Mouse (Mus musculus): ENCODE measurements around the gene Mab21l2. TPM values are rescaled to one million over a fixed set of nuclear protein-coding genes. Genes with fewer than 3 reads are reported as not detected.

Mab21l2 gene
- total and polyA plus RNA-seq, 3 experiments = 0.05 to 1.3 (median 0.33) TPM

DNA sequence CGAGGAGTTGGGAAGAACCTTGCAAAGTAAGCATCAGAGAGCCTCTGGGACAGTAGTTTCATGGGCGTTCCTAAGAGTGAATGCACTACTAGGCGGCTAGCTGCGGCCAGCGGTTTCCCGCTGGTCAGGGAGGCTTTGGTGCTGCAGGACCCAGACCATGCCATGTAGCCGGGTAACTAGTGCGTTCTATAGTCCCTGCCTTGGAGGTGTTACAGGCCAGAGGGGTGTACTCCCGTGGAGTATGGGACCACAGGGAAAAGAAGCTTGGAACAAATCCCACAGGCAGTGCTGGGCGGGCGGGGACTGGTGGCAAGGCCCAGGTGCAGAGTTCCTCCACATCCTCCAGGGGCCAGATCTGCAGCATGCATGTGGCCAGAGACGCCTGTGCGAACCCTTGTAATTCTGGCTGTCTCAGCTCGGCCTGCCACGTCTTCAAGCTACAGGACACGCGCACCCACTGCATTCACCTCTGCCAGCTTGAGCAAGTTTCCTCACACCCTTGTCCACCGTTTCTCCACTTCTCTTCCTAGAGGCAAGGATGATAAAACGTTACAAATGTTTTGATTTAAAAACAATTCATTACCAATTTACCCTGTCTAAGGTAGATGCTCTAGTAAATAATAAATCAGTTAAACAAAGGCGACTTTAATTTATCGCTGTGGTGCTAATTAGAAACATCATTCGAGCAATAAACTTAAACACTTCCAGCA lies 2.0 kb upstream of the Mab21l2 start:
- peaks cover 6% of the 10 kb centered on the region for H3K9me3 ChIP-seq (replicated peaks)
- no peak for ATAC-seq (ENCODE audit: extremely low read depth, insufficient number of reproducible peaks, low FRiP score, poor library complexity, severe bottlenecking)
- peaks cover 18% of the 10 kb centered on the region for H3K36me3 ChIP-seq (replicated peaks)
- TF ChIP-seq POLR2AphosphoS5 (IDR thresholded peaks at IDR 0.05; ENCODE audit: insufficient replicate concordance, low read depth, low read length) (no peak), GATA2 (IDR thresholded peaks at IDR 0.05; ENCODE audit: borderline replicate concordance, low read depth, low read length) (no peak), CTCF (IDR thresholded peaks at IDR 0.05; ENCODE audit: low read depth, low read length) (no peak)
- DNase-seq (ENCODE audit: low spot score) = no peak
- no peak overlapping the region for H3K4me3 ChIP-seq (ENCODE audit: low read depth, low read length)
- H3K27me3 ChIP-seq (ENCODE audit: insufficient read depth, low read length) = no peaks in the 10 kb centered on the region
- peaks cover 25% of the 10 kb centered on the region for H3K4me1 ChIP-seq (ENCODE audit: insufficient read depth, low read depth, low read length)

DNA sequence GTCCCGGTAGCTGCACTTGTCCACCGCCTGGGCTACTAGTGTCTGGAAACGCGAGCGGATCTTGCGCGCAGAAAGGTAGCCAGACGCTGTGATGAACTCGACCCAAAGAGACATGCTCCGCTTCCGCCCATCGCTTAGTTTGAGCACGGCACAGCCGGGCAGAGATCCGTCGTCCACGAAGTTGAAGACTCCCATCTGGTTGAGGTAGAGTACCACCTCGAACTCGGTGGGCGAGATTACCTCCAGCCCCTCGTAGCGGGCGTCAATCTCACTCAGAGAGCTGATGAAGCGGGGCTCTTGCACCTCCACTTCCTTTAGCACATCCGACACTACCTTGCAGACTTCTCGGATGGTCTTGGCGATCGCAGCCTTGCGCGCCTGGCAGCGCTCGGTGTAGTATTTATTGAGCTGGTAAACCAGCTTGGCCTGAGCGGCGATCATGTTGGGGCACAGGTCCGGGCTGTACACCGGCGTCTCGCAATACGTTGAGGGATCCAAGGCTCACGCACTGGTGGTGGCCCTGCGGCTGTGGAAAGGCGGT lies 1.1 kb downstream of the Mab21l2 start:
- ATAC-seq (ENCODE audit: extremely low read depth, insufficient number of reproducible peaks, low FRiP score, poor library complexity, severe bottlenecking) = peak; percentile 22
- Histone ChIP-seq H3K4me1 (ENCODE audit: insufficient read depth, low read depth, low read length) (peaks cover 27% of the 10 kb centered on the region), H3K4me3 (ENCODE audit: low read depth, low read length) (peak overlapping the region; percentile 74), H3K9me3 (replicated peaks) (peaks cover 6% of the 10 kb centered on the region), H3K27me3 (ENCODE audit: insufficient read depth, low read length) (no peaks in the 10 kb centered on the region), H3K36me3 (replicated peaks) (peaks cover 18% of the 10 kb centered on the region)
- TF ChIP-seq GATA1 (IDR thresholded peaks at IDR 0.05; ENCODE audit: borderline replicate concordance, low read length) (no peak), TAL1 (conservative IDR thresholded peaks at IDR 0.05; ENCODE audit: low read depth, low read length) (no peak), POLR2AphosphoS5 (IDR thresholded peaks at IDR 0.05; ENCODE audit: insufficient replicate concordance, low read depth, low read length) (no peak), GATA2 (IDR thresholded peaks at IDR 0.05; ENCODE audit: borderline replicate concordance, low read depth, low read length) (no peak), CTCF (IDR thresholded peaks at IDR 0.05; ENCODE audit: low read depth, low read length) (no peak)
- DNase-seq (ENCODE audit: low spot score) = no peak

DNA sequence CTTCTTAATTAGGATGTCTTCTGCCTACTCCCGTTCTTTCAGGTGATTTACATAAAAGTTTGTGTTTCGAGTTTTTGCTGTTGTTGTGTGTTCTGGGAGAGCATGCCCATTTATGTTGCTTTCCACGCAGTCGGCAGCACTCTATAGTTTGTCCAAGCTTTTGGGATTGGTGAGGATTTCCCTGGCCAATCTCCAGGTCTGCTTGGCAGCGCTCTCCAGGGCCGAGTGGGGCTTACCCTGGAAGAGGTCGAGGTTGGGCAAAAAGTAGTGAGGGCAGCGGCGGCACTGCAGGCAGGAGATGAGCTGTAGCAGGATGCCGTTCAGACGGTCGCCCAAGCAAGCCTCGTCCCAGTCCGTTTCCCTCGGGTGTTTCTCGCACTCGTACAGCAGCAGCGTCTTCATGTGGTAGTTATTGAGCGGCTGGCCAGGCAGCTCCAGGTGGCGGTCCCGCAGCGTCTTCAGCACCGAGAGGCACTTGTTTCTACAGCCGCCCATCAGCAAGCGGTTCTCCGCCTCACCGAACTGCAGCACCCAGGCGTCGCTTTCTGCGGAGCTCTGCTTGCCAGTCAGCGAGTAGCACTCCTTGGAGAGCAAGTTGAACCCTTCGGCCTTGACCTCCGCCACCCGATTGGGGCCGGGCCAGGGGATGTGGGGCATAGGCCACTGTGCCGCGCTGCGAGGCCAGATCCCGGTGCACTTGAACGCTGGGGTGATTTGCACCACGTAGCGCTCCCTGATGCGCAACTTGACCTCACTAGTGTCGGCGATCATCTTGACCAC lies 1.8 kb downstream of the Mab21l2 start:
- Histone ChIP-seq H3K4me1 (ENCODE audit: insufficient read depth, low read depth, low read length) (peaks cover 27% of the 10 kb centered on the region), H3K27me3 (ENCODE audit: insufficient read depth, low read length) (no peaks in the 10 kb centered on the region), H3K4me3 (ENCODE audit: low read depth, low read length) (peak overlapping the region; percentile 74), H3K36me3 (replicated peaks) (peaks cover 18% of the 10 kb centered on the region), H3K9me3 (replicated peaks) (peaks cover 6% of the 10 kb centered on the region)
- ATAC-seq (ENCODE audit: extremely low read depth, insufficient number of reproducible peaks, low FRiP score, poor library complexity, severe bottlenecking) = peak; percentile 15; the same call in 1 of the 2 replicates
- peak; percentile 15 for DNase-seq (ENCODE audit: low spot score)
- TF ChIP-seq GATA1 (IDR thresholded peaks at IDR 0.05; ENCODE audit: borderline replicate concordance, low read length) (no peak), GATA2 (IDR thresholded peaks at IDR 0.05; ENCODE audit: borderline replicate concordance, low read depth, low read length) (no peak), POLR2AphosphoS5 (IDR thresholded peaks at IDR 0.05; ENCODE audit: insufficient replicate concordance, low read depth, low read length) (no peak), TAL1 (conservative IDR thresholded peaks at IDR 0.05; ENCODE audit: low read depth, low read length) (no peak), CTCF (IDR thresholded peaks at IDR 0.05; ENCODE audit: low read depth, low read length) (no peak)

DNA sequence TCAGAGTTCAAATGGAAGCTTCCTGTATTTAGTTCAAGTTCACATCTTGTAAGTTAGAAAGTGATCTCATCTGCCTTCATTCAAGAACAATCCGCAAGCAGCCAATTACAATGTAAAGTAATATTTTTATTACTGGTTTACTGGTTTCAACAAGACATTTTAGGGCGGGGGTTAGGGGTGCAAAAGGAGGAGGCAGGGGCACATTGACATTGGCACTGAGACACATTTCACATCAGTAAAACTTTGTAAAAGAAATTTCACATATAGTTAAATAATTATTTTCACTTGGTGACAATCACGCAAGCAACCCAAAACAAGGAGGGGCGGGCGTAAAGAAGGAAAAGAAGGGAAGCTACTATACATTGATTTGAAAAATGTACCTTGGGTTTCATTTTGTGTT lies 2.5 kb downstream of the Mab21l2 start:
- TF ChIP-seq TAL1 (conservative IDR thresholded peaks at IDR 0.05; ENCODE audit: low read depth, low read length) (no peak), GATA2 (IDR thresholded peaks at IDR 0.05; ENCODE audit: borderline replicate concordance, low read depth, low read length) (no peak), POLR2AphosphoS5 (IDR thresholded peaks at IDR 0.05; ENCODE audit: insufficient replicate concordance, low read depth, low read length) (no peak), CTCF (IDR thresholded peaks at IDR 0.05; ENCODE audit: low read depth, low read length) (no peak), GATA1 (IDR thresholded peaks at IDR 0.05; ENCODE audit: borderline replicate concordance, low read length) (no peak)
- no peak for ATAC-seq (ENCODE audit: extremely low read depth, insufficient number of reproducible peaks, low FRiP score, poor library complexity, severe bottlenecking)
- peaks cover 27% of the 10 kb centered on the region for H3K4me1 ChIP-seq (ENCODE audit: insufficient read depth, low read depth, low read length)
- no peaks in the 10 kb centered on the region for H3K27me3 ChIP-seq (ENCODE audit: insufficient read depth, low read length)
- DNase-seq (ENCODE audit: low spot score) = no peak
- peaks cover 6% of the 10 kb centered on the region for H3K9me3 ChIP-seq (replicated peaks)
- H3K4me3 ChIP-seq (ENCODE audit: low read depth, low read length) = peak overlapping the region; percentile 74; the same call in 1 of the 2 replicates
- peaks cover 18% of the 10 kb centered on the region for H3K36me3 ChIP-seq (replicated peaks)

DNA sequence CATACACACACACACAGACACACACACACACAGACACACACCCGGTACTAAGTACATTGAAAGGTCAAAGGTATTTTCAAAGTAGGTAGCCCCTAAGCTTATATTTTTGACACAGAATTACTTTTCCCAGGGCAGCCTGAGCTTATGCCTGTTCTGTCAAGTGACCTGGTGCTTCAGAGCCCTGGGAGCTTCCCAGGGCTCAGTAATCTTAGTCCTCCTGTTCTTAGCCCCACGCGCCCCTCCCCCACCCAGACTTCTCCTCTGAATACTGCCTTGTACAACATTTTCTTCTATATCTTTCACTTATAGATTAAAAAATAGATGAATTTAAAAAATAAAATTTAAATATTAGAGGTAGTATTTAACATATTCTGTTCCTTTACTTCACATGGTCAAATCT lies 3.6 kb downstream of the Mab21l2 start:
- Histone ChIP-seq H3K27me3 (ENCODE audit: insufficient read depth, low read length) (no peaks in the 10 kb centered on the region), H3K9me3 (replicated peaks) (peaks cover 6% of the 10 kb centered on the region), H3K4me3 (ENCODE audit: low read depth, low read length) (no peak overlapping the region), H3K36me3 (replicated peaks) (peaks cover 14% of the 10 kb centered on the region), H3K4me1 (ENCODE audit: insufficient read depth, low read depth, low read length) (peaks cover 22% of the 10 kb centered on the region)
- ATAC-seq (ENCODE audit: extremely low read depth, insufficient number of reproducible peaks, low FRiP score, poor library complexity, severe bottlenecking) (no peak), DNase-seq (ENCODE audit: low spot score) (no peak)
- no peak for TF ChIP-seq GATA2 (IDR thresholded peaks at IDR 0.05; ENCODE audit: borderline replicate concordance, low read depth, low read length)

DNA sequence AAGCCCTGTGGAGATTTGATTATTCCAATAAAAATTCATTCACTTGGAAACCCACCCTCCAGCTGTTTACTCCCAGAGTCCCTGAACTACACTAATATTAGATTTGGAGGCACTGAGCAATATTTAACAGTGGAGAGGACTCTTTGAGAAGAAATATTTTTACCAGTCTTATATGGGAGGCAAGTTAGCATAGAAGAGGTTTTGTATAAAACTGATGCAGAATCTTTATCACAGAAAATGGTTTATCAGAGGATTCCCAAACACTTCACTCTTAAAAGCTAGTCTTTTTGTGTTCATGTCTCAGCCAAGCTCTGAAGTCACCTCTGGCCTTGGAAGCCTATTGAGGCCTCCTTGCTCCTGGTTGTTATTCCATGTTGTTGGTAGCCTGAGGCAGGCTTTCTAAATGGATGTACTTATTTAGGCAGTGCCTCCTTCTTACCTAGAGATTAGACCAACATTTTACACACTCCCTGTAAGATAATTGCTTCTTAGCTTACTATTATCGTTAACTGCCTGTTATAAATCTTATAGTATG lies 6.5 kb downstream of the Mab21l2 start:
- DNase-seq (ENCODE audit: low spot score) = no peak
- Histone ChIP-seq H3K4me1 (ENCODE audit: insufficient read depth, low read depth, low read length) (peaks cover 16% of the 10 kb centered on the region), H3K9me3 (replicated peaks) (peaks cover 4% of the 10 kb centered on the region), H3K36me3 (replicated peaks) (peaks cover 5% of the 10 kb centered on the region), H3K27me3 (ENCODE audit: insufficient read depth, low read length) (no peaks in the 10 kb centered on the region), H3K4me3 (ENCODE audit: low read depth, low read length) (no peak overlapping the region)
- no peak for ATAC-seq (ENCODE audit: extremely low read depth, insufficient number of reproducible peaks, low FRiP score, poor library complexity, severe bottlenecking)
- TF ChIP-seq POLR2AphosphoS5 (IDR thresholded peaks at IDR 0.05; ENCODE audit: insufficient replicate concordance, low read depth, low read length) (no peak), CTCF (IDR thresholded peaks at IDR 0.05; ENCODE audit: low read depth, low read length) (no peak), GATA1 (IDR thresholded peaks at IDR 0.05; ENCODE audit: borderline replicate concordance, low read length) (no peak), GATA2 (IDR thresholded peaks at IDR 0.05; ENCODE audit: borderline replicate concordance, low read depth, low read length) (no peak), TAL1 (conservative IDR thresholded peaks at IDR 0.05; ENCODE audit: low read depth, low read length) (no peak)
